Mouse (Mus musculus) effector memory CD4-positive, alpha-beta T cell, adult 5 months (primary cell): ENCODE measurements around the gene Prcc. TPM values are rescaled to one million over a fixed set of nuclear protein-coding genes. Genes with fewer than 3 reads are reported as not detected.

Experiments
- polyA plus RNA-seq: library from polyadenylated mRNA; unstranded; fragments of 100-300 nt; shearing (Covaris generic); gene quantifications from one replicate; pipeline ENCODE4 v1.2.1, GENCODE M21; 2017

Prcc gene
- 13.9 TPM for polyA plus RNA-seq

DNA sequence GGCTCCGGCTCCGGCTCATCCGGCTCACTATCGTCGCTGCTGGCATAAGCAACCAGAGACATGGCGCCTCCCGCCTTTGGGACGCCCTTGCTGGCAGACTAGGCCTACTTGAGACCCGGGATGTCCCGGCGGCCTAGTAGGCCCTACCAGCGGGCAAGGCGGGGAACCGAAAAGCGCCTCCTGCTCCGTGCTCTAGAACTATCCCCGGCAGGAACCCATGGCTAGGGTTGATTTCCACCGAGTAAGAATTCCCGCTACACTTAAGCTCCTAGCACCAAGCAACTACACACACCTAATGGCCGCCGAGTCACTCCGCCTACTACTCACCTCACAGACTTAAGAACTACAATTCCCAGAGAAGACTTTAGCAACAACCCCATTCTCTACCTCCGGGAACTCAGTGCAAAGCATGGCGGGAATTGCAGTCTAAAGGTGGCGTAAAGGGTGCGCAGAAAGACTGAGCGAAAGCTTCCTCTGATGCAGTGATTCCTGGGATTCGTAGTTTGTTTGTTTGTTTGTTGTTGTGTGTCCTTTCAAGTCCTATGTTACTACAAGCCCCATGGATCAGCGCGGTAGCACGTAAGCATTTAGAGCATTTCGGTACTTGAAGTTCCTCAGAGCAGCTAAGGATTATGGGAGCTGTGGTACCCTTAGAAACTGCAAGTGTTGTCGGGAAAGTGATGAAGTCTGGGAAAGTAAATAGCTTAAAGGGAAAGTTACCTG, at the start of gene Prcc:
TSS of gene Prcc (minus strand) at position 328 of the 723 bp plus-strand sequence.

GRCm38 (mm10) chr3:87930078-87930795, 44.8 kb upstream of the Prcc start, which contains the start of the genes Isg20l2 and Rrnad1:
Gene Isg20l2, plus strand, starts transcription at chr3:87930314.
Gene Rrnad1, minus strand, starts transcription at chr3:87930717.

DNA sequence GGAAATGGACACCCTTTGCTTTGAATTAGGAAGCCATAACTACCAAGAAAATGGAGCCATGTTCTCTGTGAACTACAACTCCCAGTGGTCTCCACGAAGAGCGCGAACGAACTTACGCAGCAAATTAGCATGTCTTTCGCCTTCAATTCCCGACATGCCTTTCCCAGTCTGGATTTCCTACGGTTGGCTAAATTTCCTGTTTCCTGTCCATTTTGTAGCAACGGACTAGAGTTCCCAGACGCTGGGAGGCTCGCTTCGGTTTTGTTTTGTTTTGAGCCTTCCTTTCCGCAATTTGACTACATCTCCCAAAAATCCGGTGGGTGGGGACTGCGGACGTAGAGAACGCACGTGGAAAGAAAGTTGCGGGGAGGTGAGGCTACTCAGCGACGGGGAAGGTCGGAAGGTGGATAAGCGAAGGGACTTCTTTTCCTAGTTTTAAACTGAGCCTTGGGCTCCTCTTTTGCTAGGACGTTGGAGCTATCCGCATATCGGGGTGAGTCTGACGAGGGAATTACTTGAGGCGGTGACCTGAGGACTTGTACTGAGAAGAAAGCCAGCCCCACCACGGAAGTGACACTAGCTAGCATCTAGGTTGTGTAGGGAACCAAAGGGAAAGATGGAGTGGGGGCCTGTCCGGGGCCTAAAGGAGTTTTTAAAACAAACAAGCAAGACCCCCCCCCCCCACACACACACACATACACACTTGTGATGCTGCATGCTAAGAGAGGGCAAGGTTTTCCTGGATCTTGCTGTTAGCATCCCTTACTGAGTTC, 34.1 kb upstream of the Prcc start, which contains the start of gene Mrpl24:
TSS of gene Mrpl24 (plus strand) at position 171 of the 773 bp plus-strand sequence.

DNA sequence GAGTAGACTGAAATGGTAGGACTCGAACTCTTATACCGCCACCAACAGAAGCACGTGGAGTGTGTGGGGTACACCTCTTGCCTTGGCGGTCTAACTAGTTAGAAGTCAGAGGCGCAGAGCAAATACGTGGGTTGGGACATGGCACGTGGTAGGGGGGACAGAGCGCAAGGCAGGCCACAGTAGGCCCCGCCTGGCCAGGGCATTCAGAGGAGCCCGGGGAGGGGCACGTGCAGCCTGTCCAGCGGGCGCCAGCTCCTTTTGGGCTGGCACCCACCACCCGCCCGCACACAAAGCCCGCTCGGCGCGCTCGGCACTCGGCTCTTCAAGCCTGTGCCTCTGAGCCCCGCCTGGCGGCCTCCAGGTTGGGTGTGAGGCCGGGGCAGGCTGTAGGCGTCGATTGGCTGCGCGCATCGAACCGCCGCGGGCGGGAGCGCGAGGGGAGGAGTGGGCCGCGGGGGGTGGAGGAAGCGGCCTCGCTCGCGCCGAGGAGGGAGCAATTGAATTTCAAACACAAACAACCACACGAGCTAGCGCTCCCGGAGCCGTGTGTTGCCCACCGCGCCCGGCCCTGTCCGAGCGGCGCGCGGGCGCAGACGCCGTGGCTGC, 20.6 kb upstream of the Prcc start, which contains the start of gene Hdgf:
TSS of gene Hdgf (plus strand) at position 442 of the 606 bp plus-strand sequence.

DNA sequence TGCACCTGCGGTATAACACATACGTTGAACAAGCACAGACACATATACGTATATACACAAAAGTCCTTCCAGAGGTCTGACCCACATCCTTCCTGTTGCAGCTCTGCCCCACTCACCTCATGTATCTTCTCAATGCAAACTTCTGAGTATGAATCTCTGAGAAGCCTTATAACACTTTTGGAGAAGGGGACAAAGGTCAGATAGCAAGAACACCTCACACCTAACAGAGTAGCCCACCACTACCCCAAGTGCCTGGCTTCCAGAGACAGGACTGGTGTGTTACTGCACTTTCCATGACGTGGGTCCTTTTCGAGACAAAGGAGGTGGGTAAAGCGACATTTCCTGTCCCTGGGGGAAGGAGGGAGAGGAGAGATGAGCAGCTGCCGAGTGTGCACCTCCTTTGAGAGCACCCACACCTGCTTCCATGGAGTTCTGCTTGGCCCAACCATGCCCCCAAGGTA, 38.7 kb downstream of the Prcc start, which contains the start of gene Sh2d2a:
TSS of gene Sh2d2a (plus strand) at position 106 of the 461 bp plus-strand sequence.

GRCm38 (mm10) chr3:87824206-87824605, 61.2 kb downstream of the Prcc start, which contains the start of gene Pear1:
Gene Pear1, minus strand, starts transcription at chr3:87824306.

Other genes with a start within 250 kb of the Prcc start
- not detected for gene Lrrc71, start 137.0 kb downstream of the Prcc start, polyA plus RNA-seq
- not detected for gene Ntrk1, start 90.4 kb downstream of the Prcc start, polyA plus RNA-seq
- gene Insrr, start 88.7 kb downstream of the Prcc start, polyA plus RNA-seq = not detected
- 48.5 TPM for gene Pear1, start 61.3 kb downstream of the Prcc start, polyA plus RNA-seq
- 461 TPM for gene Sh2d2a, start 38.9 kb downstream of the Prcc start, polyA plus RNA-seq
- gene Hdgf, start 20.7 kb upstream of the Prcc start, polyA plus RNA-seq = 115 TPM
- gene Mrpl24, start 33.9 kb upstream of the Prcc start, polyA plus RNA-seq = 123 TPM
- 31.8 TPM for gene Isg20l2, start 44.7 kb upstream of the Prcc start, polyA plus RNA-seq
- 16.9 TPM for gene Rrnad1, start 45.1 kb upstream of the Prcc start, polyA plus RNA-seq
- not detected for gene Crabp2, start 63.1 kb upstream of the Prcc start, polyA plus RNA-seq
- not detected for gene Nes, start 85.5 kb upstream of the Prcc start, polyA plus RNA-seq
- not detected for gene Bcan, start 114.6 kb upstream of the Prcc start, polyA plus RNA-seq
- gene Hapln2, start 142.0 kb upstream of the Prcc start, polyA plus RNA-seq = not detected
- 18.1 TPM for gene Gpatch4, start 157.5 kb upstream of the Prcc start, polyA plus RNA-seq
- gene Naxe, start 172.9 kb upstream of the Prcc start, polyA plus RNA-seq = 40.9 TPM
- not detected for gene Ttc24, start 192.7 kb upstream of the Prcc start, polyA plus RNA-seq
- gene Iqgap3, start 196.4 kb upstream of the Prcc start, polyA plus RNA-seq = 0.67 TPM